Mouse (Mus musculus): Measurements from ENCODE around the gene Chmp3.

Chmp3 gene

GRCm38 (mm10) chr6:71543686-71544499, at the start of gene Chmp3:
Gene Chmp3, plus strand, starts transcription at chr6:71543797.
- in situ Hi-C loops (cut with MboI, MseI): no loop called here

GRCm38 (mm10) chr6:71494341-71495020, 49.1 kb upstream of the Chmp3 start:
- in situ Hi-C loops (cut with MboI, MseI): no loop called here

- in situ Hi-C loops (cut with MboI, MseI): no loop called here
Observed at GRCm38 (mm10) chr6:71500575-71500974, 43.0 kb upstream of the Chmp3 start.

GRCm38 (mm10) chr6:71503001-71503400, 40.6 kb upstream of the Chmp3 start:
- in situ Hi-C loops (cut with MboI, MseI): no loop called here

GRCm38 (mm10) chr6:71503670-71504069, 39.9 kb upstream of the Chmp3 start:
- in situ Hi-C loops (cut with MboI, MseI): no loop called here

GRCm38 (mm10) chr6:71504091-71504490, 39.5 kb upstream of the Chmp3 start:
- in situ Hi-C loops (cut with MboI, MseI): no loop called here

GRCm38 (mm10) chr6:71505671-71506070, 37.9 kb upstream of the Chmp3 start:
- in situ Hi-C loops (cut with MboI, MseI): no loop called here

- in situ Hi-C loops (cut with MboI, MseI): loop anchor here (10.0 kb wide), 1 partner anchor 305 kb away; no protein-coding TSS in a partner anchor
Observed at GRCm38 (mm10) chr6:71519476-71519875, 24.1 kb upstream of the Chmp3 start.

GRCm38 (mm10) chr6:71525556-71525955, 18.0 kb upstream of the Chmp3 start:
- in situ Hi-C loops (cut with MboI, MseI): no loop called here

GRCm38 (mm10) chr6:71527056-71527455, 16.5 kb upstream of the Chmp3 start:
- in situ Hi-C loops (cut with MboI, MseI): no loop called here

GRCm38 (mm10) chr6:71527826-71528225, 15.8 kb upstream of the Chmp3 start:
- in situ Hi-C loops (cut with MboI, MseI): no loop called here

- in situ Hi-C loops (cut with MboI, MseI): no loop called here
Observed at GRCm38 (mm10) chr6:71530176-71530575, 13.4 kb upstream of the Chmp3 start.

GRCm38 (mm10) chr6:71537286-71537685, 6.3 kb upstream of the Chmp3 start:
- in situ Hi-C loops (cut with MboI, MseI): no loop called here

- in situ Hi-C loops (cut with MboI, MseI): no loop called here
Observed at GRCm38 (mm10) chr6:71555507-71555951, 11.9 kb downstream of the Chmp3 start.

- in situ Hi-C loops (cut with MboI, MseI): no loop called here
Observed at GRCm38 (mm10) chr6:71556826-71557225, 13.2 kb downstream of the Chmp3 start.

- in situ Hi-C loops (cut with MboI, MseI): no loop called here
Observed at GRCm38 (mm10) chr6:71568616-71569015, 25.0 kb downstream of the Chmp3 start.

GRCm38 (mm10) chr6:71569025-71569424, 25.4 kb downstream of the Chmp3 start:
- in situ Hi-C loops (cut with MboI, MseI): no loop called here

GRCm38 (mm10) chr6:71575359-71575758, 31.8 kb downstream of the Chmp3 start:
- in situ Hi-C loops (cut with MboI, MseI): no loop called here

- in situ Hi-C loops (cut with MboI, MseI): no loop called here
Observed at GRCm38 (mm10) chr6:71579478-71579877, 35.9 kb downstream of the Chmp3 start.

GRCm38 (mm10) chr6:71583198-71583597, 39.6 kb downstream of the Chmp3 start:
- in situ Hi-C loops (cut with MboI, MseI): no loop called here

- in situ Hi-C loops (cut with MboI, MseI): no loop called here
Observed at GRCm38 (mm10) chr6:71589401-71589800, 45.8 kb downstream of the Chmp3 start.

- in situ Hi-C loops (cut with MboI, MseI): loop anchor here (5.0 kb wide), 1 partner anchor 37 kb away; no protein-coding TSS in a partner anchor
Observed at GRCm38 (mm10) chr6:71590154-71590553, 46.6 kb downstream of the Chmp3 start.

GRCm38 (mm10) chr6:71607756-71608155, 64.2 kb downstream of the Chmp3 start:
- in situ Hi-C loops (cut with MboI, MseI): no loop called here
